Mouse (Mus musculus): ENCODE measurements around the gene 4933427D14Rik.
A peak's percentile ranks its signal among the peaks of the same experiment; 100 is the strongest.

Gene 4933427D14Rik

DNA sequence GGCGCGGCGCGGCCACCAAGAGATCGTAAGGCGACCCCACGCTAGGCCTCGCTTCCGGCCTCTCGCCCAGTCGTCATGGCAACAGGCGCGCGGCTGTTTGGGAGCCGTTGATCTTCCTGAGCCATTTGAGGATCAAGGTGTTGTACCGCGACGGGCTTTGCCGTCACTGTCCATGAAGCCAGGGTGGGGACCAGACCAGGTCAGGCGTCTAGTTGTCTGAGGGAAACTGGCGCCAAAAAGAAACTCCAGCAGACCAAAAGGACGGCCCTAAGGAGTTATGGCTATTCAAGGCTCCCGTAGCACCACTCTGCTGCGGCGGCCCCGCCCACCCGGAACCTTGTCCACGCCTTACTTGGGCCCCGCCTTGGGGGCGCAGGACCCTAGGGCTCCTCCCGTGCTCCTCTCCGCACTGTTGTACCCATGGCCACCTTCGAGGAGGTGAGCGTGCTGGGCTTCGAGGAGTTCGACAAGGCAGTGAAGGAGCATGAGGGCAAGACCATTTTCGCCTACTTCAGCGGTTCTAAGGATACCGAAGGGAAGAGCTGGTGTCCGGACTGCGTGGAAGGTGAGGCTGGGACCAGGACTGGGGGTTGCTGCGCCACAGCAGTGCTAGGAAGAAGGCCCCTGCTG lies at the start of gene 4933427D14Rik, which contains the start of gene Txndc17:
4933427D14Rik (minus strand) TSS at position 256 of the 630 bp plus-strand sequence.
Txndc17 (plus strand) TSS at position 344 of the 630 bp plus-strand sequence.
- DNase-seq = peak; percentile 93

GRCm38 (mm10) chr11:72256441-72256840 lies 49.2 kb upstream of the 4933427D14Rik start:
- no peak for DNase-seq

DNA sequence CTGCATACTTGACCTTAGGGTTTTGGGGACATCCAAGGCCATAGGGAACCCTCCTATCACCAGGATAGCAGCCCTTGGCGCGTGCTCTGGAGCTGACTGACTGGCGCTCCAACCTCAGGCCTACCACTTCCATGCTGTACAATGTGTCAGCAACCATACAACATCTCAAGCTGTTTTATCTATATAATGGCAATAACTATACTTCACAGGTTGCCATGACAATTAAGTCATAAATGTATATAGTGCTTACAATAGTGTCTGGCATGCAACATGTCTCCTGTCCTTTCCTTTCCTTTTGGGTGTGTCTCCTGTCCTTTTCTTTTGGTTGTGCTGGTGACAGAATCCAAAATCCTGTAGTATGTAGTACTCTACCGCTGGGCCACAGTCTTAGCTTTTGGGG lies 48.4 kb upstream of the 4933427D14Rik start:
- no peak for DNase-seq

GRCm38 (mm10) chr11:72245196-72245753 lies 38.0 kb upstream of the 4933427D14Rik start:
- no peak for DNase-seq

GRCm38 (mm10) chr11:72240062-72240860 lies 33.0 kb upstream of the 4933427D14Rik start:
- no peak for DNase-seq

GRCm38 (mm10) chr11:72234013-72234412 lies 26.8 kb upstream of the 4933427D14Rik start:
- DNase-seq = no peak

- no peak for DNase-seq
Measured at GRCm38 (mm10) chr11:72232991-72233390, 25.7 kb upstream of the 4933427D14Rik start.

GRCm38 (mm10) chr11:72232068-72232467 lies 24.8 kb upstream of the 4933427D14Rik start:
- no peak for DNase-seq

DNA sequence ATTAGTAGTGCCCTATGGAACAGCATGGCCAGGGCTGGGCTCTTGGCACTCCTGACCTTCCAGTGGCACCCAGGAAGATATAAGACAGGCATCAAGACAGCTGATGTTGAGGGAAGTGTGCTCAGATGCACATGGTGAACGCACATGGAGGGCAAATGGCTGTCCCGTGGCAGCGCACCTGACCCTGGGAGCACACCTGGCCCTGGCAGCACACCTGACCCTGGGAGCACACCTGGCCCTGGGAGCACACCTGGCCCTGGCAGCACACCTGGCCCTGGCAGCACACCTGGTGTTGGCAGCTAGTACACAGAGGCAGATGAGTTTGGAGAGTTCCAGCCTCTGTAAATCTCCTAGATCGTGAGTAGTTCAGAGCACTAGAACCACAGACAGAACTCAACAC lies 21.3 kb upstream of the 4933427D14Rik start:
- no peak for DNase-seq

DNA sequence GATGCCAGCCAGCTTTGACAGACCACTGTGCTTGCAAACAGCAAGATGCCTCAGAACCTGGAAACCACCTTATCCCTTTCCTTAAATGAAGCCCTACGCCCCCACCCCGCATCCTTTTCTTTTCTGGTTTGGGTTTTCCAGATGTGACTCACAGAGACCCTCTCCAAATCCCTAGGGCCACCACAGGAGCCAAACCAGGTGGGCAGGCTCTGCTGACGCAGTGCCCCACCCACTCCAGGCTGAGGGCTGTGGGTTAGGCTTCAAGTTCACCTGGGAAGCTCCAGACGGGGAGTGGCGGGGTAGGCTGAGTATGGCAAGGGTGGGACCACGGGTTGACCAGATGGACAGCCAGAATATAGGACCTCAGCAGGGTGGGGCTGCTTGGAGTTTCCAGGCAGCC lies 19.6 kb upstream of the 4933427D14Rik start:
- no peak for DNase-seq

GRCm38 (mm10) chr11:72226020-72226791 lies 18.9 kb upstream of the 4933427D14Rik start:
- DNase-seq = no peak

GRCm38 (mm10) chr11:72224865-72225264 lies 17.6 kb upstream of the 4933427D14Rik start:
- peak; percentile 86 for DNase-seq

- no peak for DNase-seq
Measured at GRCm38 (mm10) chr11:72223414-72223813, 16.2 kb upstream of the 4933427D14Rik start.

DNA sequence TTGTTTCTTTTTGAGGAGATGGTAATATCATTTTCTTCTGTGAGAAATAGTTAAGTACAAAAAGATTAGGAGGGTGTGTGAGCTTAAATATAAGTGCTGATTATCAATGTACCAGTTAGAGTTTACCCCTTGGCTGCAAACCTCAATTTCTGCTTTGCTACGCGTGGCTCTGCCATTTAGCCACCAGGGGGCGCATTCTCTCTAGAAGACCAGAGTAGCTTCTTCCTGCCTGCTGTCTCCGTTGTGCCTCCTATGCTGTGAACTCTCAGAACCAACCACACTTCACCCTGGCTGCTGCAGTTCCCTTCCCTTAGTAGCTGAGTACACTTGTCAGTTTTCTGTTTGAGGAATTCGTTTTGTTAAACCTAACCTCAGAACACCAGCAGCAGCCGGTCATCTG lies 14.0 kb upstream of the 4933427D14Rik start:
- peak; percentile 90 for DNase-seq

GRCm38 (mm10) chr11:72217116-72217515 lies 9.9 kb upstream of the 4933427D14Rik start:
- no peak for DNase-seq

DNA sequence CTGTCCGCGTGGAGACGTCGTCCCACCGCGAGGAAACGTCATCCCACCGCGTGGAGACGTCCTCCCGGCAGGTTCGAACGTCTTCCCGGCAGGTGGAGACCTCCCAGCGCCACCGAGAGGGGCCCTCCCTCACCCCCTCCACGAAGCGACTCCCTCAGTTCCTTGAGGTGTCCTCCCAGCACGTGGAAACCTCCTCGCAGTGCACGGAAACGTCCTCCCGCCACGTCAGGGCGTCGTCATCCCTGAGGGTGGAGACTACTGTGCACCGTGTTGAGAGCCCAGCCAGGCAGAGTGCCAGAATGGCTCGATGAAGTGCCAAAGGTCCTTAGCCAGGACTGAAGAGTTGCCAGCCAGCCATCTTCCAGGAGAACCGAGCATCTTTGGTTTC lies 8.1 kb upstream of the 4933427D14Rik start, which contains the start of gene Med31:
Med31 (minus strand) TSS at position 183 of the 388 bp plus-strand sequence.
- DNase-seq = peak; percentile 76

- DNase-seq = peak; percentile 91
Measured at GRCm38 (mm10) chr11:72214591-72215409, 7.5 kb upstream of the 4933427D14Rik start.

DNA sequence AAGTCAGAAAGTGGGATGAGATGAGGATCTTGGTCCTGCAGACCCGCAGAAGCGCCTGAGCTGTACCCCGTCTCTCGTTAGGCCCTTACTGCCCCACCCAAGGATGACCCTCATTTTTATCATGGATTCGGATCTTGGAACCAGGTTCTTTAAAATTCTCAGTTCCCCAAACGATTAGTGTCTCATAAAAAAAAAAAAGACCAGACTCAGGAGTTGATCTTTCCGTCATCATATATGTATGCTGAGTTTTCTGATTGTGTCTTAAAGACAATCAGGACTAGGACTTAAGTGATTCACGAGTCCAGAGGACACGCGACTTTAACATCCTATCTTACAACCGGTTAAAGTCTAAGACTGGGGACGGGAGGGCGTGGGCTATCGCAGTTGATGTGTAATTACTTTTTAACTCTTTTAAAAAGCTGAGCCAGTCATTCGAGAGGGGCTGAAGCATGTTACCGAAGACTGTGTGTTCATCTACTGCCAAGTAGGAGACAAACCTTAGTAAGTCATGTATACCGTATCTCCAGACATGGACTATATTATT lies 647 bp upstream of the 4933427D14Rik start:
- DNase-seq = no peak

DNA sequence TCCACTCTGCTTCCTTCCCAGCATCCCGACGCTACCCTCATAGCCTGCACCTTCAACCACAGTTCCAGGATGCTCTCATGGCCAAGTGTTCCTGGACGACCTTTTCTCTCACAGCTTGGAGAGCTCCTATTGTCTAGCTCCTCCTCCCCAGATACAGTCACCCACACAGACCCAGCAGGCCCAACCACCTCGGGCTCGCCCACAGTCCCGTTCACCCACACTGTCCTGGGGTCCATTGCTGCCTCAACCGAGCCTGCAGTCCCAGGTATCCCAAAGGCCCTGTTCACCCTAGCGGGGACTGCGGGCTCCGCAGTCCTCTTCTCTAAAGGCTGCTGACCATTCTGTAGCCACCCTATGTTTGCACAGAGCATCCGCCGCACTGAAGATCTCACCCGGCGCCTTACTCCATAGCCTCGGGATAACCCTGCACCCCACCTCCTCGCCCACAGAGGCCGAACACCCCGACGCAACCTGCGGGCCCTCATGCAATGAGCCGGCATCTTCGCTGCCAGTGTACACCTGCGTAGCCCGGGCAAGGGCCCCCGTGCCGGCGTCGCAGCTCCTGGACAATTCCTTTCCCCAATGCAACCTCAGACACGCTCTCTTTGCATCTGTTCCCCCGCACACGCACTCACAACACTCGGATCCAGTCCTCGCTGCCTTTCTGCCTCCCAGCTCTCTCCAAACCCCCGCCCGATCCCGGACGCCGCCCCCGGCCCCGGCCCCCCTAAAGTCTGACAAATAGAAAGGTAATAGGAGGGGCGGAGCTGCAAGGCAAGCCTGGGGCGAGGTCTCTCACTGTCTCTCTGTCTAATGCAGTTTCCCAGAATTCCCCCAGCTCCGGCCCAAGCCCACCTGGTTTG lies 687 bp downstream of the 4933427D14Rik start, which contains the start of gene Gm43951:
Gm43951 (minus strand) TSS at position 500 of the 863 bp plus-strand sequence.
- peak; percentile 59 for DNase-seq

- no peak for DNase-seq
Measured at GRCm38 (mm10) chr11:72205256-72205655, 2.0 kb downstream of the 4933427D14Rik start.

GRCm38 (mm10) chr11:72203440-72203839 lies 3.8 kb downstream of the 4933427D14Rik start:
- DNase-seq = no peak
